Mouse (Mus musculus) stomach, embryonic 15.5 days (tissue): ENCODE results near the gene Adtrp. TPM values are rescaled to one million over a fixed set of nuclear protein-coding genes. Genes with fewer than 3 reads are reported as not detected.

Experiments used
- ATAC-seq: fragments of 200-750 bp; cut with Nextera tagmentation; 2 replicates; pipeline ENCODE4 v1.8.0; 2017; ENCODE audit warnings: low read depth, moderate number of reproducible peaks, moderate TSS enrichment; ENCODE audit not compliant: insufficient read depth, low FRiP score
- H3K27ac ChIP-seq: fragments of 300-500 bp; sonication (generic); 2 replicates; pipeline ENCODE4 v1.5.1; 2015; ENCODE audit warnings: mild to moderate bottlenecking, inconsistent platforms
- H3K27me3 ChIP-seq: fragments of 300-500 bp; sonication (generic); replicated peaks from 2 replicates; pipeline ENCODE4 v1.6.1; 2015; ENCODE audit warnings: inconsistent platforms
- H3K36me3 ChIP-seq: fragments of 300-500 bp; sonication (generic); 2 replicates; pipeline ENCODE4 v1.6.1; 2015; ENCODE audit warnings: inconsistent platforms
- H3K4me1 ChIP-seq: fragments of 300-500 bp; sonication (generic); 2 replicates; pipeline ENCODE4 v1.6.1; 2015; ENCODE audit warnings: inconsistent platforms
- H3K4me2 ChIP-seq: fragments of 300-500 bp; sonication (generic); 2 replicates; pipeline ENCODE4 v1.6.1; 2015; ENCODE audit warnings: mild to moderate bottlenecking, inconsistent platforms
- H3K4me3 ChIP-seq: fragments of 300-500 bp; sonication (generic); replicated peaks from 2 replicates; pipeline ENCODE4 v1.5.1; 2015; ENCODE audit warnings: inconsistent platforms
- H3K9ac ChIP-seq: fragments of 300-500 bp; sonication (generic); 2 replicates; pipeline ENCODE4 v1.6.1; 2015; ENCODE audit warnings: inconsistent platforms
- H3K9me3 ChIP-seq: fragments of 300-500 bp; sonication (generic); 2 replicates; pipeline ENCODE4 v1.6.1; 2016; ENCODE audit warnings: inconsistent platforms
- WGBS: fragments of 180-500 bp; shearing (Covaris S2); methylation state at CpG from one replicate; pipeline ENCODE4 v1.1.7; 2015; 5-methylcytosine and 5-hydroxymethylcytosine counted together
- polyA plus RNA-seq: library from polyadenylated mRNA; unstranded; fragments of >200 nt; fragmentation: Nextera tagmentation; extraction: Ambion mirVana; gene quantifications from 2 replicates; pipeline ENCODE4 v1.2.1, GENCODE M21; 2015

Gene Adtrp
- polyA plus RNA-seq, 1 experiment from 2014 or later: 2.4 TPM

- Histone ChIP-seq H3K9me3 (no peaks in the 10 kb centered on the region), H3K27me3 (no peaks in the 10 kb centered on the region), H3K4me3 (no peak overlapping the region), H3K9ac (no peak overlapping the region), H3K4me1 (no peaks in the 10 kb centered on the region), H3K27ac (no peak overlapping the region), H3K36me3 (no peaks in the 10 kb centered on the region), H3K4me2 (no peak overlapping the region)
- 67% methylated on average over 11 of the region's 11 CpGs for WGBS
- no peak for ATAC-seq
Measured at GRCm38 (mm10) chr13:41825379-41825966, 22.0 kb downstream of the Adtrp start.

- 61% methylated on average over 3 of the region's 3 CpGs for WGBS
- H3K27me3 ChIP-seq: no peaks in the 10 kb centered on the region
- no peak overlapping the region for H3K9ac ChIP-seq
- no peak for ATAC-seq
- H3K36me3 ChIP-seq: no peaks in the 10 kb centered on the region
- H3K9me3 ChIP-seq: no peaks in the 10 kb centered on the region
- no peak overlapping the region for H3K4me2 ChIP-seq
- no peaks in the 10 kb centered on the region for H3K4me1 ChIP-seq
- no peak overlapping the region for H3K4me3 ChIP-seq
- no peak overlapping the region for H3K27ac ChIP-seq
Measured at GRCm38 (mm10) chr13:41823077-41823476, 24.4 kb downstream of the Adtrp start.

- WGBS: 50% methylated on average over 2 of the region's 2 CpGs
Measured at GRCm38 (mm10) chr13:41822617-41823016, 24.9 kb downstream of the Adtrp start.

GRCm38 (mm10) chr13:41822091-41822490 lies 25.4 kb downstream of the Adtrp start:
- H3K4me2 ChIP-seq: no peak overlapping the region
- no peak overlapping the region for H3K4me3 ChIP-seq
- no peak overlapping the region for H3K9ac ChIP-seq
- no peaks in the 10 kb centered on the region for H3K9me3 ChIP-seq
- no peaks in the 10 kb centered on the region for H3K36me3 ChIP-seq
- ATAC-seq: no peak
- no peak overlapping the region for H3K27ac ChIP-seq
- H3K4me1 ChIP-seq: no peaks in the 10 kb centered on the region
- H3K27me3 ChIP-seq: no peaks in the 10 kb centered on the region
- 22% methylated on average over 5 of the region's 5 CpGs for WGBS

More at GRCm38 (mm10) chr13:41822617-41823016, 24.9 kb downstream of the Adtrp start:
- ATAC-seq: no peak
- Histone ChIP-seq H3K27me3 (no peaks in the 10 kb centered on the region), H3K36me3 (no peaks in the 10 kb centered on the region), H3K9ac (no peak overlapping the region), H3K9me3 (no peaks in the 10 kb centered on the region), H3K4me1 (no peaks in the 10 kb centered on the region), H3K27ac (no peak overlapping the region), H3K4me2 (no peak overlapping the region), H3K4me3 (no peak overlapping the region)

GRCm38 (mm10) chr13:41820947-41821346 lies 26.5 kb downstream of the Adtrp start:
- Histone ChIP-seq H3K9ac (no peak overlapping the region), H3K27ac (no peak overlapping the region), H3K9me3 (no peaks in the 10 kb centered on the region), H3K4me2 (no peak overlapping the region), H3K4me1 (no peaks in the 10 kb centered on the region), H3K4me3 (no peak overlapping the region), H3K27me3 (no peaks in the 10 kb centered on the region), H3K36me3 (no peaks in the 10 kb centered on the region)
- ATAC-seq: no peak
- WGBS: 88% methylated on average over 3 of the region's 3 CpGs

GRCm38 (mm10) chr13:41819918-41820317 lies 27.6 kb downstream of the Adtrp start:
- Histone ChIP-seq H3K4me2 (no peak overlapping the region), H3K9me3 (no peaks in the 10 kb centered on the region), H3K27me3 (no peaks in the 10 kb centered on the region), H3K4me1 (no peaks in the 10 kb centered on the region), H3K27ac (no peak overlapping the region), H3K9ac (no peak overlapping the region), H3K36me3 (no peaks in the 10 kb centered on the region), H3K4me3 (no peak overlapping the region)
- 68% methylated on average over 4 of the region's 4 CpGs for WGBS
- no peak for ATAC-seq

GRCm38 (mm10) chr13:41819484-41819883 lies 28.0 kb downstream of the Adtrp start:
- no peak overlapping the region for H3K4me3 ChIP-seq
- H3K4me2 ChIP-seq: no peak overlapping the region
- no peak overlapping the region for H3K27ac ChIP-seq
- H3K4me1 ChIP-seq: no peaks in the 10 kb centered on the region
- H3K9ac ChIP-seq: no peak overlapping the region
- no peak for ATAC-seq
- 92% methylated on average over 4 of the region's 4 CpGs for WGBS
- H3K9me3 ChIP-seq: no peaks in the 10 kb centered on the region
- no peaks in the 10 kb centered on the region for H3K36me3 ChIP-seq
- H3K27me3 ChIP-seq: no peaks in the 10 kb centered on the region

- no peak for ATAC-seq
- H3K4me1 ChIP-seq: no peaks in the 10 kb centered on the region
- no peak overlapping the region for H3K4me2 ChIP-seq
- H3K9ac ChIP-seq: no peak overlapping the region
- no peaks in the 10 kb centered on the region for H3K9me3 ChIP-seq
- no peak overlapping the region for H3K4me3 ChIP-seq
- 81% methylated on average over 4 of the region's 4 CpGs for WGBS
- H3K27me3 ChIP-seq: no peaks in the 10 kb centered on the region
- H3K27ac ChIP-seq: no peak overlapping the region
- no peaks in the 10 kb centered on the region for H3K36me3 ChIP-seq
Measured at GRCm38 (mm10) chr13:41817583-41817982, 29.9 kb downstream of the Adtrp start.

GRCm38 (mm10) chr13:41816643-41817042 lies 30.8 kb downstream of the Adtrp start:
- Histone ChIP-seq H3K4me2 (no peak overlapping the region), H3K27ac (no peak overlapping the region), H3K9ac (no peak overlapping the region), H3K27me3 (no peaks in the 10 kb centered on the region), H3K4me1 (no peaks in the 10 kb centered on the region), H3K4me3 (no peak overlapping the region), H3K9me3 (no peaks in the 10 kb centered on the region), H3K36me3 (no peaks in the 10 kb centered on the region)
- no peak for ATAC-seq
- 93% methylated on average over 4 of the region's 4 CpGs for WGBS

GRCm38 (mm10) chr13:41810776-41811175 lies 36.7 kb downstream of the Adtrp start:
- no peaks in the 10 kb centered on the region for H3K36me3 ChIP-seq
- no peaks in the 10 kb centered on the region for H3K27me3 ChIP-seq
- no peaks in the 10 kb centered on the region for H3K9me3 ChIP-seq
- no peak for ATAC-seq
- H3K4me2 ChIP-seq: no peak overlapping the region
- no peak overlapping the region for H3K4me3 ChIP-seq
- no peak overlapping the region for H3K9ac ChIP-seq
- H3K27ac ChIP-seq: no peak overlapping the region
- H3K4me1 ChIP-seq: no peaks in the 10 kb centered on the region
- 91% methylated on average over 7 of the region's 7 CpGs for WGBS

- Histone ChIP-seq H3K4me3 (no peak overlapping the region), H3K9me3 (no peaks in the 10 kb centered on the region), H3K4me2 (no peak overlapping the region), H3K4me1 (no peaks in the 10 kb centered on the region), H3K36me3 (no peaks in the 10 kb centered on the region), H3K27me3 (no peaks in the 10 kb centered on the region), H3K27ac (no peak overlapping the region), H3K9ac (no peak overlapping the region)
- no peak for ATAC-seq
- 57% methylated on average over 4 of the region's 4 CpGs for WGBS
Measured at GRCm38 (mm10) chr13:41807815-41808214, 39.7 kb downstream of the Adtrp start.

GRCm38 (mm10) chr13:41807300-41807699 lies 40.2 kb downstream of the Adtrp start:
- H3K9me3 ChIP-seq: no peaks in the 10 kb centered on the region
- no peak overlapping the region for H3K4me3 ChIP-seq
- H3K4me1 ChIP-seq: no peaks in the 10 kb centered on the region
- H3K9ac ChIP-seq: no peak overlapping the region
- no peak for ATAC-seq
- no peak overlapping the region for H3K27ac ChIP-seq
- no peaks in the 10 kb centered on the region for H3K27me3 ChIP-seq
- H3K36me3 ChIP-seq: no peaks in the 10 kb centered on the region
- H3K4me2 ChIP-seq: no peak overlapping the region
- WGBS: 78% methylated on average over 4 of the region's 4 CpGs
